Mouse (Mus musculus) midbrain, embryonic 11.5 days (tissue): ENCODE measurements around the gene Slc27a2. TPM values are rescaled to one million over a fixed set of nuclear protein-coding genes. Genes with fewer than 3 reads are reported as not detected.

ENCODE experiments used
- ATAC-seq: fragments of 200-750 bp; cut with Nextera tagmentation; 2 replicates; pipeline ENCODE4 v1.8.0; 2017; ENCODE audit warnings: moderate TSS enrichment, moderate library complexity; ENCODE audit not compliant: low FRiP score
- DNase-seq: peaks from one replicate; pipeline ENCODE4 v3.0.0; 2015; ENCODE audit warnings: low spot score; ENCODE audit errors: missing footprints
- H3K27ac ChIP-seq: fragments of 300-500 bp; sonication (generic); 2 replicates; pipeline ENCODE4 v1.5.1; 2014; ENCODE audit warnings: low read depth, low read length
- H3K27me3 ChIP-seq: fragments of 300-500 bp; sonication (generic); 2 replicates; pipeline ENCODE4 v1.6.1; 2014; ENCODE audit warnings: mild to moderate bottlenecking, low read length, moderate library complexity, mixed read lengths; ENCODE audit not compliant: control insufficient read depth, insufficient read depth
- H3K36me3 ChIP-seq: fragments of 300-500 bp; sonication (generic); 2 replicates; pipeline ENCODE4 v1.6.1; 2014; ENCODE audit warnings: mild to moderate bottlenecking, low read length, moderate library complexity, mixed read lengths; ENCODE audit not compliant: control insufficient read depth, insufficient read depth
- H3K4me1 ChIP-seq: fragments of 300-500 bp; sonication (generic); 2 replicates; pipeline ENCODE4 v1.6.1; 2014; ENCODE audit warnings: low read length; ENCODE audit not compliant: control insufficient read depth, insufficient read depth
- H3K4me2 ChIP-seq: fragments of 300-500 bp; sonication (generic); 2 replicates; pipeline ENCODE4 v1.6.1; 2014; ENCODE audit warnings: mild to moderate bottlenecking, moderate library complexity
- H3K4me3 ChIP-seq: fragments of 300-500 bp; sonication (generic); 2 replicates; pipeline ENCODE4 v1.5.1; 2014; ENCODE audit warnings: low read depth, low read length
- H3K9ac ChIP-seq: fragments of 300-500 bp; sonication (generic); 2 replicates; pipeline ENCODE4 v1.6.1; 2014; ENCODE audit warnings: low read length
- H3K9me3 ChIP-seq: fragments of 300-500 bp; sonication (generic); 2 replicates; pipeline ENCODE4 v1.6.1; 2016; ENCODE audit warnings: low read length; ENCODE audit not compliant: control insufficient read depth
- WGBS: fragments of 180-500 bp; shearing (Covaris S2); extraction: QIAGEN DNeasy Blood & Tissue Kit; methylation state at CpG from one replicate; pipeline ENCODE4 v1.1.7; 2014; 5-methylcytosine and 5-hydroxymethylcytosine counted together
- polyA plus RNA-seq: library from polyadenylated mRNA; unstranded; fragments of >200 nt; fragmentation: Nextera tagmentation; extraction: Ambion mirVana; gene quantifications from 2 replicates; pipeline ENCODE4 v1.2.1, GENCODE M21; 2014

The Slc27a2 gene
- polyA plus RNA-seq, 1 experiment from 2014 or later = 3.3 TPM

GRCm38 (mm10) chr2:126572747-126573146 is 20.5 kb downstream of the Slc27a2 start:
- Histone ChIP-seq H3K9me3 (no peaks in the 10 kb centered on the region), H3K4me2 (no peak overlapping the region), H3K27me3 (no peaks in the 10 kb centered on the region), H3K4me1 (no peaks in the 10 kb centered on the region), H3K9ac (no peak overlapping the region), H3K36me3 (no peaks in the 10 kb centered on the region), H3K27ac (no peak overlapping the region), H3K4me3 (no peak overlapping the region)
- WGBS = 93% methylated on average over 4 of the region's 4 CpGs
- no peak for DNase-seq
- ATAC-seq = no peak

- Histone ChIP-seq H3K36me3 (no peaks in the 10 kb centered on the region), H3K27ac (no peak overlapping the region), H3K9me3 (no peaks in the 10 kb centered on the region), H3K4me3 (no peak overlapping the region), H3K9ac (no peak overlapping the region), H3K4me2 (no peak overlapping the region), H3K4me1 (no peaks in the 10 kb centered on the region), H3K27me3 (no peaks in the 10 kb centered on the region)
- ATAC-seq (no peak), DNase-seq (peak; percentile 23)
- 83% methylated on average over 11 of the region's 11 CpGs for WGBS
Measured at GRCm38 (mm10) chr2:126575391-126576176, 23.4 kb downstream of the Slc27a2 start.

GRCm38 (mm10) chr2:126577362-126577761 is 25.2 kb downstream of the Slc27a2 start:
- Histone ChIP-seq H3K4me1 (no peaks in the 10 kb centered on the region), H3K4me3 (no peak overlapping the region), H3K27ac (no peak overlapping the region), H3K4me2 (no peak overlapping the region), H3K9ac (no peak overlapping the region), H3K9me3 (no peaks in the 10 kb centered on the region), H3K36me3 (no peaks in the 10 kb centered on the region), H3K27me3 (no peaks in the 10 kb centered on the region)
- 93% methylated on average over 5 of the region's 5 CpGs for WGBS
- peak; percentile 21 for DNase-seq
- ATAC-seq = no peak

DNA sequence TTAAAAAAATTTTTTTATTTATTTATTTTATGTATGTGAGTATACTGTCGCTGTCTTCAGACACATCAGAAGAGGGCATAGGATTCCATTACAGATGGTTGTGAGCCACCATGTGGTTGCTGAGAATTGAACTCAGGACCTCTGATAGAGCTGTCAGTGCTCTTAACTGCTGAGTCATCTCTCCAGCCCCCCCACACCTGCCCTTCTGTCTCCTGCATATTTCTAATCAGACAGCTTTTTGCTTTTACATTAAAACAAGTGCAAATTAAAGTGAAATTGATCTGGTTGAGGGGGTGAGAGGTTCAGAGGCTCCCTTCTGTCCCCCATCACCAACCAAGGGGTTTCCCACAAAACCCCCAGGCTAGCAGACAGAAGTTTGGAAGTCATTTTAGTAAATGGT is 27.1 kb downstream of the Slc27a2 start:
- no peak for ATAC-seq
- H3K9me3 ChIP-seq = no peaks in the 10 kb centered on the region

DNA sequence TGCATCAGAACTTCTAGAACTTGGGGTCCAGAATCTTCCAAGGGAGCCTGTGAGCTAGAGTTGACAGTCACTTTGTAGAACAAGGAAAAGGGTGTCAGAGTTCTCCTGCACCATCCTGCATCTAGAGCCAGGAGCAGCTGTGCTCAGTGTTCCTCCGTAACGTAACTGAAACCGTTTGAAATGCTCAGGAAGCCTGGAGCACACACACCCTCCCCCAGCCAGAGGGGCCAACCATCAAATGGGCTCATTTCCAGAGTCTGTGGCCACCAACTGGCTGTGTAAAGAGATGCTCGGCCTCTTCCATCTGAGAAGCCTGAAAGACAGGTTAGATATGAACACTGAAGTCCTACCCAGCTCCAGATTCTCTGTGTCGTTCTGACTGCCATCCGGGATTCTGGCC is 31.8 kb downstream of the Slc27a2 start:
- H3K27me3 ChIP-seq = no peaks in the 10 kb centered on the region
- ATAC-seq (no peak), DNase-seq (no peak)
- no peak overlapping the region for H3K9ac ChIP-seq
- no peak overlapping the region for H3K4me2 ChIP-seq
- no peak overlapping the region for H3K27ac ChIP-seq
- H3K36me3 ChIP-seq = no peaks in the 10 kb centered on the region
- WGBS = 80% methylated on average over 6 of the region's 6 CpGs
- H3K9me3 ChIP-seq = no peaks in the 10 kb centered on the region
- no peaks in the 10 kb centered on the region for H3K4me1 ChIP-seq
- no peak overlapping the region for H3K4me3 ChIP-seq

More for the DNA sequence above, 27.1 kb downstream of the Slc27a2 start:
- Histone ChIP-seq H3K27ac (no peak overlapping the region), H3K27me3 (no peaks in the 10 kb centered on the region), H3K4me3 (no peak overlapping the region), H3K4me2 (no peak overlapping the region), H3K4me1 (no peaks in the 10 kb centered on the region), H3K9ac (no peak overlapping the region), H3K36me3 (no peaks in the 10 kb centered on the region)
- WGBS = 91% methylated on average over 1 of the region's 1 CpGs
- peak; percentile 67 for DNase-seq

DNA sequence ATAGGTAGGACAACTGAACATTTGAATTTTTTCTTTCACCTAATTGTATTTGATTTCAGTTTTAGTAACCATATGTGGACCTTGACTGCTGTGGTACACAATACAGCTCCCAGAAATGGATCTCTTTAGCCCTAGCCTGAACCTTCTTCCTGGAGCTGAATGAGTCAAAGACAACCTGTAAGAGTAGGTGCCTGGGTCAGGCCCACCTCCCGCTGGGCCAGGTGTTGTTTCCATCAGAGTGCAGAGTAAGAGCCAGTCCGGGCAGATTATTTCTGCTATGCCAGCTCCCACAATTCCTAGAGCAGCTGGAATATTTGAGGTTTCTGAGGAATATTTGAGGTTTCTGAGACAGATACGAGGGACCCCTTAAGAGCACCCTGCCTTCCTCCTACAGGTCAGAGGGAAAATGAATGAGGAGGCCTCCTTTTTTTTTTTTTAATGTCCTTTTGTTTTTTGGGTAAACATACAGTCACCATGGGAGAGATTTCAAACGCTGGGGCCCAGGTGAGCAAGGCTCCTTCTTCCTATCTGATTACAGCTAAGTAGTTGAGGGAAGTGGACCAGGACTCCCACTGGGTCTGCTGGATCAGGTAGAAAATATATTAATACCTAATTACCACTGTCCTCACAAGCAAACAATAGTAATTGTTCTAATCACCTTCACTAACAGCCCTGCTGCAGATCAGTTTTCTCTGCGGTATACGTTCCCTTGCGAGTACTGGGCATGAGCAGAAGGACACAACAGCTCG is 32.6 kb downstream of the Slc27a2 start:
- H3K4me2 ChIP-seq = no peak overlapping the region
- no peak overlapping the region for H3K4me3 ChIP-seq
- H3K36me3 ChIP-seq = no peaks in the 10 kb centered on the region
- H3K9me3 ChIP-seq = no peaks in the 10 kb centered on the region
- no peak overlapping the region for H3K9ac ChIP-seq
- no peak for DNase-seq
- H3K27ac ChIP-seq = no peak overlapping the region
- 83% methylated on average over 8 of the region's 8 CpGs for WGBS
- no peak for ATAC-seq
- H3K27me3 ChIP-seq = no peaks in the 10 kb centered on the region
- H3K4me1 ChIP-seq = no peaks in the 10 kb centered on the region

GRCm38 (mm10) chr2:126587468-126587867 is 35.3 kb downstream of the Slc27a2 start:
- Histone ChIP-seq H3K4me3 (no peak overlapping the region), H3K27ac (no peak overlapping the region), H3K27me3 (no peaks in the 10 kb centered on the region), H3K9me3 (no peaks in the 10 kb centered on the region), H3K9ac (no peak overlapping the region), H3K4me2 (no peak overlapping the region), H3K36me3 (no peaks in the 10 kb centered on the region), H3K4me1 (no peaks in the 10 kb centered on the region)
- DNase-seq (no peak), ATAC-seq (no peak)
- WGBS = 91% methylated on average over 3 of the region's 3 CpGs

DNA sequence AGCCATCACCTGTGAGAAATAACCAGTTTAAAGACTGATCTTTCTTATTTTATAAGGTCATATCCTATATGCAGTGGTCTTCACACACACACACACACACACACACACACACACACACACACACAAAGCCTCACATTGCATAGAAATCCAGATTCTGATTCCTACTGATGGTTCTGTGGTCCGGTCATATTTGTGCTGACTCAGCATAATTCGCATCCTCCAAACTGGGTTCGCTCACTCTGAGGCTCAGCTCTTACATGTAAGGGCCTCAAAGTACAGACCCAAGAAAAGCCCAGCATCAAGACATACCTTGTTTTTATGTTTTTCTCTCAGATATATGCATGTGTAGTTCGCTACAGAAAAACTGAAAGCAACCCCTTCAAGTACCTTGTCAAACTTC is 39.1 kb downstream of the Slc27a2 start:
- Histone ChIP-seq H3K4me1 (no peaks in the 10 kb centered on the region), H3K27ac (no peak overlapping the region), H3K27me3 (no peaks in the 10 kb centered on the region), H3K36me3 (no peaks in the 10 kb centered on the region), H3K4me2 (no peak overlapping the region), H3K9me3 (no peaks in the 10 kb centered on the region), H3K9ac (no peak overlapping the region), H3K4me3 (no peak overlapping the region)
- WGBS = 87% methylated on average over 4 of the region's 4 CpGs
- DNase-seq = no peak
- no peak for ATAC-seq
